Mouse (Mus musculus): ENCODE results near the gene BC030867. TPM values are rescaled to one million over a fixed set of nuclear protein-coding genes. Genes with fewer than 3 reads are reported as not detected.

The BC030867 gene
- 1.9 TPM for polyA plus RNA-seq (2017; shearing (Covaris generic))

DNA sequence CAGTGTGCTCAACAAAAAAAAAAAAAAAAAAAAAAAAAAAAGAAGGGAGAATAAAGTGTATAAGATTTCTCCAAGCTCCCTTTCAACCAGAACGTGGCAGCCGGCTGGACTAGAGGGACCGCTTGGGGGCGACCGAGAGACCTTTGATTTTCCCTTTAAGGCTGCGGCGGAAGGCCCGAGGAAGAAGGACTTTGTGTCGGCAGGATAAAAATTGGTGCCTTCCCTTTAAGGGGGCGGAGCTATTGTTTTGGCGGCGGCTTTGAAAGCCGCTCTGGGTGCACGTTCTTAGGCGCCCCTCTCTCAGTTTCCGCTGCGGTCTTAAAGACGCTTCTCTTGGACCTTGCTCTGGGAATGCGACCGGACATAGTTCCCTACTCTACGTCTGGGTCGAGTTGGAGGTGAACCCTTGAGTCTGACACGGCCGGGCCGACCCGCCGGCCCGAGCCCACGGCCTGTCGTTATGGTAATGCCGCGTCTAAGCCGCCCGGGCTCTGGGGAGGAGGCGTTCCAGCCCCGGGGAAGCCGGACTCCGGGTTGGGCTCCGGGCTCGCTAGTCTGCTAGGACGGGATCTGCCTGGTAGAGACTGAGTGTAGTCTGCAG, at the start of gene BC030867:
TSS of gene BC030867 (plus strand) at position 253 of the 601 bp plus-strand sequence.

DNA sequence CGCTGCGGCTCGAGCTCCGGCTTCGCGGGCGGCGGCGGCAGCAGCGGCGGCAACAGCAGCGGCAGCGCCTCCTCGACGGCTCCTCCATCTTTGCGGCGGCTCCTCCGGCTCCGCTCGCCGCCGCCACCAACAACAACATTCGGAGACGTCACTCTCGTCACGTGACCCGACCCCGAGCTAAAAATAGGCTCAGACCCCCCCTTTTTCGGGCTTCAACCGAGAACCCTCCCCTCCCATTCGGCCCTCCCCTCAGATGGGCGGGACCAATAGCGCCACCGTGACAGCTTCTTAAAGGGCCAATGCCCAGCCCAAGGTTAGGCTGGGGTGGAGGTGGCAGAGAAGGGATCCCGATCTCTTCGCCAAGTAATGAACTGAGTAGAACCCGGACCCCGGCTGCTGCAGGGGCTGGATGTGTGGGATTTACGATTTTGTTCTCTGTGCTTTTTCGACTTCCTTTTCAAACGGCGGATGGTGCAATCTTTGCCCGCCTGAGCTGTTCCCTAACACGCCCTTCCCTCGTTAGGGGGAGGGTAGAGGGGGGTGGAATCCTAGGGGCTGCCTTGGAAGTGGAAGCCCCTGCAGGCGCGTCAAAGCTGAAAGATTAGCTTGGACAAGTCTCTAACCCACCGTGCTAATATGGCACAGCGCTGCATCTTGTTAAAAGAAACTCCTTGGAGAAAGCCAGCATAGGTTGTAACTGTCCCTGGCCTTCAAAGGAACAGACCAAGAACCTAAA, 18.5 kb upstream of the BC030867 start, which contains the start of gene Hdac5:
TSS of gene Hdac5 (minus strand) at position 161 of the 736 bp plus-strand sequence.

DNA sequence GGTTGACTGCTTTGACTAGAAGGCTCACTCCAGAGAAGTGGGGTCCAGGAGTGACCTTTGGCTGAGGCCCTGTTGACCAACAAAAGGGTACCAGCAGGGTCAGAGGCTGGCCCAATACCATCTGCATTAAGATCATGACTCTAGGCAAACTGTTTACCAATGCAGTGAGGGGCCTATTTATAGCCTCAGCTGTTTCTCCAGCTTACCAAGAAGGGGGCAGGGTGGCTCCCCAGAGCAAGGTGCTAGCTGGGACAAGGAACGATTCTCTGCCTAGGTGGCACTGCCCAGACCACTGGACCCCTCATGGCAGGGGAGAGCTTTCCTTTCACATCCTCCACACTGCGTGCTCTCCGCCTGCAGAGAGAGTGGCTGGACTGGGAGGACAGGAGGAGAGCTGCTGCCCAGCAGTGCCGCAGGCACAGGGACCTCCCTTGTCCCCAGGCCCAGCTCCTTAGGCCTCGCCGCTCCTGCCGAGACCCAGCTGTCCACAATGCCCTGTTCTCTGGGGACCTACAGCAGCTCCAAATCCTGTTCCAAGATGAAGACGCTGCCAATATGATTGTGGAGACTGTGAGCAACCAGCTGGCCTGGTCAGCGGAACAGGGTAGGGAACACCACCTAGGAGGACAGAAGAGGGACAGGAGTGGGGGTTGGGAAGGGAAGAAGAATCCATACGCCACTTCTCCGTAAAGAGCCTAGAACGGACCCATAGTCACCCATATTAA, 20.0 kb downstream of the BC030867 start, which contains the start of gene Asb16:
TSS of gene Asb16 (plus strand) at position 224 of the 725 bp plus-strand sequence.

GRCm38 (mm10) chr11:102284501-102285094, 35.9 kb downstream of the BC030867 start, which contains the start of gene Tmub2:
Tmub2 (plus strand) TSS chr11:102284931.

GRCm38 (mm10) chr11:102296491-102297472, 48.1 kb downstream of the BC030867 start, which contains the start of gene Atxn7l3:
Atxn7l3 (minus strand) TSS chr11:102296631.

Other genes starting within 250 kb of the BC030867 start
- not detected for gene Mpp3, start 220.4 kb upstream of the BC030867 start, polyA plus RNA-seq (2017; shearing (Covaris generic))
- gene Cd300lg, start 207.4 kb upstream of the BC030867 start, polyA plus RNA-seq (2017; shearing (Covaris generic)), result not detected
- gene Mpp2, start 160.4 kb upstream of the BC030867 start, polyA plus RNA-seq (2017; shearing (Covaris generic)), result 6.2 TPM
- not detected for gene Ppy, start 147.6 kb upstream of the BC030867 start, polyA plus RNA-seq (2017; shearing (Covaris generic))
- gene Pyy, start 141.1 kb upstream of the BC030867 start, polyA plus RNA-seq (2017; shearing (Covaris generic)), result not detected
- not detected for gene Nags, start 103.4 kb upstream of the BC030867 start, polyA plus RNA-seq (2017; shearing (Covaris generic))
- gene Tmem101, start 92.5 kb upstream of the BC030867 start, polyA plus RNA-seq (2017; shearing (Covaris generic)), result 18.5 TPM
- gene Lsm12, start 63.6 kb upstream of the BC030867 start, polyA plus RNA-seq (2017; shearing (Covaris generic)), result 56.8 TPM
- gene G6pc3, start 59.3 kb upstream of the BC030867 start, polyA plus RNA-seq (2017; shearing (Covaris generic)), result 50.3 TPM
- gene Hdac5, start 18.7 kb upstream of the BC030867 start, polyA plus RNA-seq (2017; shearing (Covaris generic)), result 20.1 TPM
- not detected for gene Asb16, start 19.9 kb downstream of the BC030867 start, polyA plus RNA-seq (2017; shearing (Covaris generic))
- gene Tmub2, start 36.0 kb downstream of the BC030867 start, polyA plus RNA-seq (2017; shearing (Covaris generic)), result 69.7 TPM
- gene Atxn7l3, start 47.7 kb downstream of the BC030867 start, polyA plus RNA-seq (2017; shearing (Covaris generic)), result 8.1 TPM
- 112 TPM for gene Ubtf, start 70.9 kb downstream of the BC030867 start, polyA plus RNA-seq (2017; shearing (Covaris generic))
- 1.8 TPM for gene Slc4a1, start 117.3 kb downstream of the BC030867 start, polyA plus RNA-seq (2017; shearing (Covaris generic))
- 34.1 TPM for gene Rundc3a, start 144.5 kb downstream of the BC030867 start, polyA plus RNA-seq (2017; shearing (Covaris generic))
- 50.6 TPM for gene Slc25a39, start 159.1 kb downstream of the BC030867 start, polyA plus RNA-seq (2017; shearing (Covaris generic))
- 85.2 TPM for gene Grn, start 181.4 kb downstream of the BC030867 start, polyA plus RNA-seq (2017; shearing (Covaris generic))
- gene Fam171a2, start 198.8 kb downstream of the BC030867 start, polyA plus RNA-seq (2017; shearing (Covaris generic)), result not detected
- 1.7 TPM for gene Itga2b, start 221.2 kb downstream of the BC030867 start, polyA plus RNA-seq (2017; shearing (Covaris generic))

Measured in inflammation-experienced regulatory T-cells, adult 16 weeks (primary cell).